Mouse (Mus musculus) MEL-GATA-1-ER (cell line): Measurements from ENCODE around the gene Trmt44.
A peak's percentile ranks its signal among the peaks of the same experiment; 100 is the strongest.

Experiments used
- DNase-seq: peaks from one replicate; pipeline ENCODE4 v3.0.0-alpha.2; 2012; ENCODE audit warnings: low read depth; ENCODE audit errors: extremely low read depth

The Trmt44 gene

DNA sequence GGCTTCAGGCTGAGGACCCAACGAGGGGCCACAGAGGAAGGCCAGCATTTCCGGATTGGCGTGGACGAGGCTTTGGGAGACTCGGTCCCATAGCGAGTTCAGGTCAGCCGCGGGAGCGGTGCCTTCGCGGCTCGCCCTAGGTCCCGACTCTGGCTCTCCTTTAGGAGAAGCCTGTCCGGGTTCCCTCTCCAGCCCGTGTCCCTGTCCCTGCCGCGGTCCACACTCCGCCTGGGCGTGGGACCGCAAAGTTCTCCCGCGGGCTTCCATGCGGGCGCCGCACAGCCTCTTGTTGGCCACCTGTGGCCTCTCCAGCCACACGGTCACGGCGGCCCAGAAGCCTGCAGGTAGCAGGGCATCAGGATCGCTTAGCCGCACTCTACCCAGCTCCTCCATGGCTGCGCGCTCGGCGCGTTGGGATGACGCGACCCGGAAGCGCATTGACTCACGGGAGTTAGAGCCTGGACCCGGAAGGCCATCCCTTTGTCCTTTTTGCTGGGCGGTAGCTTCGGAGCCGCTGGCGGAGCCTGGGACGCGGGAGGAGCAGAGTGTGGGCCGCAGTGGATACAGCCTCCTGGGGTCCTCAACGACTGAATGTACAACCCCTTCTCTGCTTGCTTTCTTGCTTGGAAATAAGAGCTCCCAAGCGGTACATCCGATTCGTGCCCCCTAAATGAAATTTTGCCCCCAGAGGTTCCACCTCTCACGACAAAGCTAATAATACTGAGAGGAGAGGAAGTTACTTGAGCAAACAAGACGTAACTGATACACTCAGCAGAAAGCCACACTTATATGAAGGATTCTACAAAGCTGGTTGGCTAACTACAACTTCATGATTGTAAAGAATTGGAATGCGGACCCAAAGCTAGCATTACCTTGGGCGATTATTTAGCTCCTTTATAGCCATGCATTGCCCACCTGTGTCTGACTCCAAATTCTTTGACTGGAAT is at the start of gene Trmt44:
Trmt44 (minus strand) TSS at position 418 of the 947 bp plus-strand sequence.
- peak; percentile 86 for DNase-seq

DNA sequence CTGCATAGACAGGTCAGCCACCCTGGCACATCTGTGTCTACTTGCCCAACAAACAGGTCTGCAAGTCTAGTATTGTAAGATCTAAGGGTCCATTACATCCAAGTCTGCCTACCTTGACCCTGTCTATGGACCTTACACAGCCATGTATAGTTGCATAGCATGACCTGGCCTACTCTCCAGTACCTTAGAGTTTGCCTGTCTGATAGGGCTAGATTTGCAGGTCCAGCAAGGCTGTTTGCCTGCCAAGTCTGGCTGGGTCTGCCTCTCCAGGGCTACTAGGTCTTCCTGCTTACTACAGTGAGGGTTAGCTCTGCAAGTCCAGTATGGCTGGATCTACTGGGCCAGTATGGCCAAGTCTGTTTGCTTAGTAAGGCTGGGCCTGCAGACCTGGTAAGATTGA is 49.0 kb upstream of the Trmt44 start:
- DNase-seq, result no peak

DNA sequence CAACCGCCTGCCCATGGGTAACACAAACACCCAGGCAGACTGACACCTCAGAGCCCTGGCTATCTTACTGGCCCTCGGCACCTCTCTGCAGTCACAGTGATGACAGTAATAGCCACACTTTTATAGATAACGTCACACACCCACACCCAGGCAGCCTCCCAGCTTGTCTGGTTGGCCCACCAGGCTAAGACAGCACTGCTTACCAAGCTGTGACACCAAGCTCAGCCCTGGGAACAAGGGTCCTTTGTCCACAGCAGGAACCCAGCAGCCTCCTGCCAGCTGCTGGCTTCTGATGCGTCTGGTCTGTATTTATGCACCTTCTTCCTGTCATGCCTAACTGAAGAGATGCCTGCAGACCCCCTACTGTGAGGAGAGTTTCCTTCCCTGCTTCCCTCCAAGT is 46.2 kb upstream of the Trmt44 start:
- DNase-seq, result no peak

DNA sequence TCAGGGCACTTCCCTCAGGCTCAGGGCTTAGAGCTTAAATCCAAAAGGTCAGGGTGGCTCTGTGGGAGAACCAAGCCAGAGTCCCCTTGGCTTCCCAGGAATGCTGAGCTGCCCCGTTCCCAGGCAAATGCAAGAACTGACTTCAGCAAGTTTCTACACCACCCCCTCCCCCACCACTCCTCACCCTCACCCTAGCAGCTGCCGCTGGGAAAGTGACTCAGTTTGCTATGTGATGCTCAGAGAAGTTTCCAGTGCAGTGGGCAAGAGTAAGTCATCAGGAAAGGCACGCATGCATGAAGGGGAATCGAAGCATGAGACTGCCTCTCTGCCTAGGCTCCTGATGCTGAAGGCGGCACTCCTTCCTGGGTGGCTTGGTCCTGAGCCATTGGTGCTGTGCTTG is 42.1 kb upstream of the Trmt44 start:
- DNase-seq, result no peak

DNA sequence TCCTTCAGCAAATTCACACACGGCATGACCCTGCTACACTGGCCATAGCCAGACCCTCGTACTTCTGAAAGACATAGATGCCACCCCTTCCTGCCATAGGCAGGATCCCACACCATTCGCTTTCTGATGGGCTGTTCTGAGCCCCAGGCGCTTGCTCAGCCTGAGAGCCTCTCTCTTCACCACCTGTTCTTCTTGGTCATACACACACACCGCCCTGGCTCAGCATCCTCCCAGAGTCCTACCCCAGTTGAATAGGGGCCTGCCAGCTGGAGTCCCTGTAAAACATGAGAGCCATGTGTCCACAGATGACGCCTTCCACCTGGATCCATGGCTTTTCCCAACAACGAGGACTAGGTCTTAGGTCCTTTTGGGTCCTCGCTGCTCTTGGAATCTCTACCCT is 37.9 kb upstream of the Trmt44 start:
- DNase-seq, result no peak

DNA sequence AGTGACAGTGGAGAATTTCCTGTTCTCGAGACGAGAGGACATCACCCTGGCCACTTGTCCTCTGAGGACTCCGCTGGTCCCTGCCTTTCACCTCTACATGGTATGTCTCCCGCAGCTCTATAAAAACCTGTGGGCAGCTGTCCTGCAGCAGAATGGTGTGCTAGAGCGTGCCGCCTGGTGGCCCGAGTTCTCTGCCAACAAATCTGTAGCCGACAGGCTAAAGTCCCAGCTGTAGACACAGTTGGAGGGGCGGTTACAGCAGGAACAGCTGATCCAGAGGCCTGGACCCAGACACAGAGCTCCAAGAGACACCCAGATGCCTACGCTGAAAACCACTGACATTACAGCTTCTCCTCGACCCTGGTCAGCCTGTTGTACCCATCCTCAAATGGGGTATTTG is 37.0 kb upstream of the Trmt44 start:
- DNase-seq, result no peak

DNA sequence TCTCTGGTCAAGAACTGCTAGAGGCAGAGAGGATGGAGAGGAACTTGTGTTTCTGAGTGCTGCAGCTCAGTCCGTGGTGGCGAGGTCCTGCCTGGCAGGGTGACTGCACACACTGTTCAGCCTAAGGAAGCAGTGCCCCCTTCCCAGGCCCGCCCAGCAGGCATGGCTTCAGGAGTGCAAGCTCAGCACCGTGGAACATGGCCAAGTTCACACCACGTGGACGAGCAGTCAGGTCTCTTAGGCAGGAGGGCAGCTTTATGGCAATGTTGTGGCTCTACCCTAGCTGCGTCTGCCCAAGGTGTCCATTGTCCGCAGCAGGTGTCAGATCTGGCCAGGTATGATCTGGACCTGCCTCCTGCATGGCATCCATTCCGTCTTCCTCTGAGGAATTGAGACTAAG is 36.3 kb upstream of the Trmt44 start:
- no peak for DNase-seq

DNA sequence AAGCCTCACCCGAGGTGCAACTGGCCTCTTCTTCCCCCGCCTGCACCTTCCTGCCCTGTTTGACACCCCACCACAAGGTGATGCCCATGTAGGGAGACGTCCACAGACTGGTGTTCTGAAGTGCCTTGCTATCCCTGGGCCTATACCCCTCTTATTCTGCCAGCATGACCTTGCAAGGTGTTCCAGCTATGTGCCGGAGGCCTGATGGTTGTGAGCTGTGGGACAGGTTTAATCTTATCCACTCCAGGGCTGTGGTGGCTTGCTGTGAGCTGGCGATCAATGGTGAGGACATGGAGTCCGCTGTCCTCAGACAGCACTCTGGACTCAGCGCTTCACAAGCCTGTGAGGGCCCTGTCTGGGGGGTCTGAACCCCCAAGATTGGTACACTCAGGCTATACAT is 35.5 kb upstream of the Trmt44 start:
- DNase-seq, result no peak

DNA sequence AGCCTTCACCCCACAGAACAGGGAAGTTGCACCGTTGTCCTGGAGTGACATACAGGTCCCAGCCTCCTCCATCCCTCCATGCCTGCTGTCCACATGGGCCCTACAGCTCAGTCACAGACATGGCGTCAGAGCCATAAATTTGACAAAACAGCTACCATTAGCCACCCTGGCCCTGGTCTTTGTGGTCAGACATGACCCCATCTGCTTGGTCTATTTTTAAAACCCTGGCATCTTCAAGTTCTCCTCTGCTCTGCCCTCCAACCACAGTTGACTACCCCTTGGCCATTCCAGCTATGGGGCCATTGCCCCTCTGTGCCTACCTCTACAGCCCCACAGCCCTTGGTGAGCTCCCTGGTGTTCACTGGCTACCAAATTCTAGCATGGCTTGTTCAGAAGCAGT is 35.1 kb upstream of the Trmt44 start:
- DNase-seq, result no peak

DNA sequence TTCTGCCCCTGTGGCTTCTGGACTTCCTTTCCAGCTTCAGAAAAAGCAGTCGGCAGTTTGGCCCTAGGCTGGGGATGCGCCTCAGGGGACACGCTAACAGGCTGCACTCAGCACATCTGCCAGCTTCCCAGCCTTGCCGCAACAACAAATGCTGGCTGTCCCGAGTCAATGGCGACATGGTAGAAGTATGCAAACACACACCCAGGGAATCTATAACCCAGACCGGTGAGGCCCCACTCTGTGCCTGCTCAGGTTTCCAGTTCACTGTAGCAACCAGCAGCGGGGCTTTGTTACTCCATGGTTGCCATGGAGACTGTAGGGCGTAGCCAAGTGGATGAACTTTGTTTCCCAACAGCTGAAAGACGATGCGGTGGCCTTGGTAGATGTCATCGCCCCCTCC is 34.5 kb upstream of the Trmt44 start:
- no peak for DNase-seq

DNA sequence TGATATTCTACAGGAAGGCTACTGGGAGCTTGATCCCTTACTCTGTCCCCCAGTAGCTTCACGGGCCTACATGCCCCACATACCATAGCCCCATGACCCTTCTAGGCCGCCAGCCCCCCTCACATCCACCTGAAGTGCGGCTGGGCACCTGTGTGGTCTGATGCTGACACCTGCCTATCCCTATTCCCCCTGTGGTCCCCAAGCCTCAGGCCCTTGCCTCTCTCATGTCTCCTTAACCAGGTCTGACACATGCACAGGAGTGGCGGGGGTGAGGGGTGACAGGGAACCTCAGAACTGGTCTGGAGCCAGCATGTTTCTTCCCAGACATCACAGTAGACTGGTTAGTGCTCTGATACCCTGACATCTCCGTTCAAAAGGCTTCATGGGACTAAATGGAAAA is 33.7 kb upstream of the Trmt44 start:
- DNase-seq, result no peak

DNA sequence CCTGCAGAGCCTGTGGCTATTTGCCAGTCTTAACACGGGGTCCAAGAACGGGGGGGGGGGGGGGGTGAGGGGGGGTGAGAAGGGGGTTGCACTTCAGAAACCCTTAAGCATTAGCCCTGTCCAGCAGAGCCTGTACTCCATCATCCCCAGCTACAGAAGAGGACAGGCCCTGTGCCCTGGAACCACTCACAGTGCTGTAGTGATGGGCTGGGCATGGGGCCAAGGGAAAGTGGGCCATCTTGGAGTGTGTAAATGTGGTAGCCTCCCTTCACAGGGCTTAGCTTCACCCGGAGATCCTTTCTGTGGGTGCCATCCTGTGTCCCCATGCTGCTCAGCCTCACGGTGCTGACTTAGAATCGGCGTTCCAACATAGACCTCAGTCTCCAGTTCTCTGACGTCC is 32.9 kb upstream of the Trmt44 start:
- no peak for DNase-seq

DNA sequence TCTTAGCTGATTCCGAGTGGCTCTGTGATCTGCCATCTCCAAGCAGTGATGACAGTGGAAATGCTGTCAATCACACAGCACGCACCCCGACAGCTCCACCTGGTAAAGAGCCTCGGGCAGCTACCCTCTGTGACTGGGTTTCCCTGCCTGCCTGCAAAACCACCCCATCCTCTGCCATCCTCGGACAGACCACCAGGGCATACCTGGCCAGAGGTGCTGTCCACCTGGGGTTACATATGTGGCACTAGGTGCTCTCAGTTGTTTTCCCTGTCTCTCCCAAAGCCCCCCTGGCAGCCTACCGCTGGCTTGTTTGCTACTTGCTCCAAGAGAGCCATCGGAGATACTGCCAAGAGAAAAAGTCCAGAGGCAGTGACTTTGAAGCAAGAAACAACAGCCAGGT is 31.9 kb upstream of the Trmt44 start:
- DNase-seq, result no peak

DNA sequence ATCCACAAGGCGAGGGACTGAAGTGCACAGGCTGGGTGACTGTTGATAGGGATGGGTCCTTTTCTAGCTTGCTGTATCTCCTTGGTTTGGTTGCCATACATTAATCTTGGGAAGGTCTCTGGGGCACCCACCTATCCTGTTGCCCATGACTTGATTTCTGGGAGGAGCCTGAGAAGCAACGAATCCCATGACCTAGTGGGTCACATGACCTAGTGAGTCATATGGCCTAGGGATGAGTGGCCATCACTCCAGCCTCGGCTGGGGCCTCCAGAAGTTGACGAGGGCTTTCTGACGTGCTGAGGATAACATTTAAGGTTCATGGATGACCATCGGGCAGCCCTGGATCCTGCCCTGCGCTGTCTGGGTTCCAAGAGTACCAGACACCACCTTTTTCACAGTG is 30.5 kb upstream of the Trmt44 start:
- no peak for DNase-seq

DNA sequence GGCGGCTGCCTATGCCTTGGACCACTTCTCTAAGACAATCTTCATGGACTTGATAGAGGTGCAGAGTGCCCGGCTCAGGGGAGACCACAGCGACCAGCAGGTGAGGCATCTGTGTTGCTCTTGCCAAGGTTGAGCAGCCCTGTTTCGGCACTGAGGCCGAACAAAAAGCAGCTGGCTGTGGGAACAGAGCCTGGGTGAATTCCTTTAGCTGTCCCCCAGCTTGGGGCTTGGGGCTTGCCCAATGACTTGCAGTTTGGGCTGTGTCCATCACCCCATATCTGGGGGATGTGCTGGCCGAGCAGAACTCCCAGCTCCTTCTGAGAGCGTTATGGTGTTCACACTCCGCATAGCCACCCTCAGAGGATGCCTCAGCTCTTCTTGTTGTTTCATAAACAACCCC is 26.7 kb upstream of the Trmt44 start:
- DNase-seq, result no peak

DNA sequence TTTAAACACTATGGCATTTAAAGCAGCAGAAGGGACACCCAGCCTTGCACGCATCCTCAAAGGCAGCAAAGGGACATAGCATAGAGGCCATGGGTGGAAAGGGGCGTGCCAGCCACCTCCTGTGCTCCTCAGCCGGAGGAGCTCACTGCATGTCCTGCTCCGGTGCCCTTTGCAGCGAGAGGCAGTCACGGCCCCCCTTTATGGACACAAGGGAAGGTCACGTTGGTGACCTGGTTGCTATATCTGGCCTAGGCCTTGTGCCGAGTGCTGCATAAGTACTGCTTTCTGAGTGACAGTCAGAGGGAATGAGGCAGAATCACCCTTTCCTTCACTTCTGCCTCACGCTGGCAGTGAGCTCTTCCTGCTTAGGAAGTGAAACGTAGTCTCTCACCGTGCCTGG is 25.4 kb upstream of the Trmt44 start:
- DNase-seq, result no peak

DNA sequence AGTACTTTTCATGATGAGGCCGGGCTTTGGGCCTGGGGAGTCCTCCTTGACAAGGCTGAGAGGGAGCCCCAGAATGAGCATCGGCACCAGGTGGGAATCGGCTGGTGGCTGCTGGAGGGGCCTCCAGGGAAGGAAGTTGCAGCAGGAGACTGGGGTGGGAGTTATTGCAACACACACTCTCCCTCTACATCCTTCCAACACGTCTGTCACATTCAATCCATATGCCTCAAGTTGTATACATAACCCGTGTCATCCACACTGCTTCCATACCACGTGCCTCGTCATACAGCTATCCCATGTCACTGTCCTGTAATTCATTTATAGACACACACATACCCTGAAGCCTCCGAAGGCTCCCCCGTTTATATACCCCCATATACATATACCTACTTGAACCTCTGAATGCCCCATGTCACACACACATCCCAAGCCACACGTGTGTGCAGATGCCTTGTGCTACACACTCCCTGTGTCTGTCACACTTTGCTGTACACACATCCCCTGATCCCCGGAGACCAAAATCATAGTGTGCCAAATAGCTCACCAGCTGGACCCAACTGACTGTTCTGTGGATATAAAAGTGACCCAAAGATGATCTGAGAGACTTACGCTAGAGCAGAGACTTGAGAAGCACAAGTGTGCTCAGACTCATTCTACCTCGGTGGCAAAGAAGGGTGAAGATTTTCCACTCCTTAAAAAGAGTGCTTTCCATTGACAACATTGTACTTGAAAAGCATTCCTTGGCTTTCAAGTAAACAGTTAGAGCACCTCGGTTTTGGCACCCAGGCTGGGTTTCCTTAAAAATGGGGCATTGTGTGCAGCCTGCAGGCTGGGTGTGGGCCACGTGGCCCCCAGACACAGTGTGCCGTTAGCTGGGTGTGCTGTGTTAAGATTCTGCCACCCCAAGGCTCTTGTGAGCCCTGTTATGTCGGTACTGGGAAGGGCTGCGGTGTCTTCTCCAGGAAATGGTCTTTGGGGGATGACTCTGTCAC is 21.6 kb upstream of the Trmt44 start:
- DNase-seq, result no peak

DNA sequence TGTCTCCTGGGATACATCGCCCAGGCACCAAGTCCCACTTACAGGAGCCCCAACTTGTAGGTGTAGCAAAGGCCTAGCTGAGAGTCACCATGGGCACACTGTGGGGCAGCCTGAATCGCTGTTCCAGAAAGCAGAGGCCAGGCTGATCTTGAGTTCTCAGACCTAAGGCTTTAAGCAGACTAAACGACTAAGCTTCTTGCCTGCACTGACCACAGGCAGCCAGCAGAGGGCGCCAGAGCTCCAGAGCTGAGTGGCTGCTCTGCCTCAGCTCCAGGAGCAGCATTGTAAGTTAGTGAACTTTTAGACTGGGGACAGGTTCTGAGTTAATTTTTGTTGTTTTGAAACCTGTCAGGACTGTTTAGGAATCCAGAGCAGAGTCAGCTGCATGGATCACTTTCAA is 20.8 kb upstream of the Trmt44 start:
- no peak for DNase-seq

DNA sequence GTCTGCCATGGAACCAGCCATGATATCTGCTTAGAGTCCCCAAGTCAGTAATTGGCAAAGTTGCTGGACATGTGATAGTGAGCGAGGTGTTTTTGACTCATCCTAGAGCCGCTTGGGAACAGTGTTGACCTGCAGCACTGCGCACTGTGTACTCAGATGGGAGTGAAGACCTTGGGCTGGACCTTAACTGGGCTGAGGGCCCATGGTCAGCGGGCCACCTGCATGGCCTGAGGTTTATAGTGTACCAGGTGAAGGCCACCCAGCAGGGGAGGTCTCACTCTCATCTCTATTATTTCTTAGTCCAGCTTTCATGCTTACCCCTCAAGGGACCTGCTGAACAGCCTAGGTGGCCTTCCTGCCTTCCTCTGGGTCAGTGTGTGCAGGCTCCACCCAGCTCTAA is 19.9 kb upstream of the Trmt44 start:
- DNase-seq, result no peak

DNA sequence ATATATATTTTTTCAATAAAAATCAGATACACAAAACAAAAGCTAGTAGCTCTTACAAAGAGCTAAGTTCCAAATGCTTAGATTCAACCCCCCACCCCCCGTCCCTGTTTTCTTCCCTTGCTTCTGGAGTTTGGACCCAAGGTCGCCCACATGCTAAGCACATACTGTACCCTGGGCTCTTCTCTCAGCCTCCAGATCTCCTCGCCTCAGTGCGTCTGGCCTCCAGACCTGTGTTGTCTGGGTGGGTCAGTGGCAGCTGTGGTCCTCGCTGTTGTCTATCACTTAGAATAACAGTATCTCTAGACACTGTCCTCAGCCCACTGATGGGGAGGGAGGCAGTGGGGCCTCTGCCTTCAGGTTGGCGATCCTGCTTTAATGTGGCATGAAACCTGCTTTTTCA is 18.4 kb upstream of the Trmt44 start:
- DNase-seq, result no peak

DNA sequence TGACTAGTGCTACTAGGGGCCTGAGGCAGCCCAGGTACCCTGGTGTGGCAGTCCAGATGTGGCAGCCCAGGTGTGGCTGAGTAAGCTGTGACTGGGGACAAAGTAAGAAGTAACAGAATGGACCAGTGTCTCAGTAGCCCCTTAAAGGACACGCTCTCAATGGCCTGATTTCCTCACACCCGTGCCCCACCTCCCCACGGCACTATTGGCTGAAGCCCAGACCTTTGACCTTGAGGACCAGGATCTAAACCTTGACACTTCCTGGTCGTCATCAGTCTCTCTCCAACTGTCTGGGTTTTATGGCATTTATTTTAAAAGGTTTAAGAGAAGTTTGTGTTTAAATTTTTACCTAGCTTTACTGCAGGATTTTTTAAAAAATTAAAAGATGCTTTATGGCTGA is 18.0 kb upstream of the Trmt44 start:
- DNase-seq, result no peak

DNA sequence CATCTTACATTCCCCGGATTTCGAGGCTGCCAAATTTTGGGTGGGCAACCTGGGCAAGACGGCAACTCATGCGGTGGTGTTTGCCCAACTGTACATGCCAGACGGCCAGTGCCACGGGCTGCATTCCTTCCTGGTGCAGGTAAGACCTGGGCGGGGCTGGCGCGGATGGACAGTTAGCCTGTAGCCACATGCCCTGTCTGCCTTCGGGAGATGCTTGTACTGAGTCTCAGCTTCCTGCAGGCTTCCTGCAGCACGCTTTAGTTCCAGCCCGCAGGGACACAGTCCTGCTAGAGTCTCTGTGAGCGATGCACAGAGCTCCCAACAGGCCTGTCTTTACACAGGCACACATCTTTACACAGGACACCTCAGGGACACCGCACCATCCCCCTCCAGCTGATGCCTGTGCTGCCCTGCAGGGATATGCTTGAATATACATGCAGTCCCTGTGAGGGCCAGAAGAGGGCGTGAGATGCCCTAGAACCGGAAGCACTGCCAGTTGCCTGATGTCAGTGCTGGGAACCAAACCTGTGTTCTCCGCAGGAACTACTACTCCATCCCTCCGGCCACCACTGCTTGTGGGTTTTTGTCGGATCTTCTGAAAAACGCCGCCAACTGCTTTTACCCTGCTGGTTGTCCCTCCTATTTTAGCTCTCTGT is 17.3 kb upstream of the Trmt44 start:
- no peak for DNase-seq
